Mouse (Mus musculus): ENCODE results near the gene Llcfc1. TPM values are rescaled to one million over a fixed set of nuclear protein-coding genes. Genes with fewer than 3 reads are reported as not detected.

Gene Llcfc1
- polyA plus RNA-seq, 1 experiment from 2014 or later: not detected

DNA sequence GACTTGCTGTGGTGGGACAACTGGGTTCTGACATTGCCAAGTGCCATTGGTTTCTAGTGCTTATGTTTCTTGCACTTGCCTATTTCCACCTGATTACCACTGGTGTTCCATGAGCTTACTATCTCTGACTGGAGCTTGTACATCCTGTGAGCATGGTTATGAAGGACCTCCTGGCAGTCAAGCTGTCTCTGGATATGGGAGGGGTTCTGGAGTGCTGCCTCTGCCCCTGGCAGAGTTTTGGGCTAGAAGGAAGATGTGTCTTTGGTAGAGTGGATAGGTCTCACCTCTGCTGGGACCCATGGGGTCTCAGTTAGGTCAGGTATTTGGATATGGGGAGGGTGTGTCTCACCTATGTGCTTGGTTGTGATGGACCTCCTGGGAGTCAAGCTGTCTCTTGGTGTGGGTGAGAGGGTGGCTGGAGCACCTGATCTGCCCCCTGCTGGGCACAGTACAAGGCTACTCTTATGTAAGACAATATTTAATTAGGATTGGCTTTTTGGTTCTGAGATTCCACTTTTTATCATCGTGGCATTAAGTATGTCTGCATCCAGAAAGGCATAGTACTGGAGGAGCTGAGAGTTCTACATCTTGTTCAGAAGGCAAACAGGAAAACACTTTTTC, 43.9 kb downstream of the Llcfc1 start:
- Histone ChIP-seq H3K4me2 (no peak overlapping the region), H3K36me3 (ENCODE audit: control insufficient read depth, insufficient read depth, low read length) (no peaks in the 10 kb centered on the region), H3K4me1 (ENCODE audit: control insufficient read depth, insufficient read depth, low read length) (no peaks in the 10 kb centered on the region), H3K27me3 (ENCODE audit: control insufficient read depth, insufficient read depth, low read length) (no peaks in the 10 kb centered on the region), H3K4me3 (ENCODE audit: low read depth, low read length) (no peak overlapping the region), H3K27ac (ENCODE audit: low read depth, low read length) (no peak overlapping the region), H3K9ac (ENCODE audit: low read length) (no peak overlapping the region), H3K9me3 (ENCODE audit: control insufficient read depth, low read length) (no peaks in the 10 kb centered on the region)
- WGBS: 82% methylated on average over 1 of the region's 1 CpGs
- DNase-seq (ENCODE audit: low spot score, missing footprints): no peak
- no peak for ATAC-seq (ENCODE audit: low FRiP score)

DNA sequence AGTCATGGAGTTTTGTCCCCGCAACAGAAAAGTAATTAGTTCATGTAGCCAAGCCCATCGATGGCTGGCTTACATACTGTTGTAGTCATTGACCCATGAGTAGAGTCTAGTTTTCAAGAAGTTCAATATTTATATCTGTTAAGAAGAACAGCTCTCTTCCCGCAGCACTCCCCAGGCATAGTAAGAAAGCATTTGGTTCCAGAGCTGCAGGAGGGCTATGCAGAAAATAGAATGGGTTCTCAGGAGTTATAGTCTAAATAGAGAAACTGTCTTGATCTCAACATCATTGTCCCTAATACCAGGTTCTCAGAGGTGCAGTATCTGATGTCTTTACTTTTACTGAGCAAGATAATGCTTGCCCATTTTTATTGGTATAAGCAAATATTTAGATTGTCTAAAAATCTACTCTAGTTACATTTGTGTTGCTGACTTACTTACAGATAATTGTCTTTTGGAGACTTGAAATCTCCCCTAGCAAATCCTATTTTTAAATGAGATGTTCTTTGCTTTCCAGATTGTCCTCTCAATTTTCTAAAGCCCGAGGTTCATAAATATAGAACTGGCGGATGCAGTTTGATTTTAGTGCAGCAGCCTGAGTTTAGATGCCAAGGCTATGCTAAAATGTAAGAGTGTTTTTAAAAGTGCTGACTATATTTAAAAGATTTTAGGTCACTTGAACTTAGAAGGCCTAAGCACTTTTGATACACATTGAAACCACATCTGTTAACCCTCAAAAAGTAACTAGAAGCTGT, 50.7 kb downstream of the Llcfc1 start:
- no peak overlapping the region for H3K27ac ChIP-seq (ENCODE audit: low read depth, low read length)
- no peaks in the 10 kb centered on the region for H3K27me3 ChIP-seq (ENCODE audit: control insufficient read depth, insufficient read depth, low read length)
- no peaks in the 10 kb centered on the region for H3K9me3 ChIP-seq (ENCODE audit: control insufficient read depth, low read length)
- no peak overlapping the region for H3K4me2 ChIP-seq
- ATAC-seq (ENCODE audit: low FRiP score) (no peak), DNase-seq (ENCODE audit: low spot score, missing footprints) (no peak)
- H3K4me1 ChIP-seq (ENCODE audit: control insufficient read depth, insufficient read depth, low read length): no peaks in the 10 kb centered on the region
- H3K4me3 ChIP-seq (ENCODE audit: low read depth, low read length): no peak overlapping the region
- WGBS: 93% methylated on average over 5 of the region's 5 CpGs
- no peaks in the 10 kb centered on the region for H3K36me3 ChIP-seq (ENCODE audit: control insufficient read depth, insufficient read depth, low read length)
- H3K9ac ChIP-seq (ENCODE audit: low read length): no peak overlapping the region

Other genes with a start within 250 kb of the Llcfc1 start
- gene Gm10334, start 238.3 kb upstream of the Llcfc1 start, polyA plus RNA-seq (2014; fragmentation: Nextera tagmentation; extraction: Ambion mirVana): not detected in 2 replicates
- gene Prss1, start 225.5 kb upstream of the Llcfc1 start, polyA plus RNA-seq (2014; fragmentation: Nextera tagmentation; extraction: Ambion mirVana): not detected in 2 replicates
- gene Prss2, start 162.6 kb upstream of the Llcfc1 start, polyA plus RNA-seq (2014; fragmentation: Nextera tagmentation; extraction: Ambion mirVana): not detected in 2 replicates
- gene Ephb6, start 78.9 kb upstream of the Llcfc1 start, polyA plus RNA-seq (2014; fragmentation: Nextera tagmentation; extraction: Ambion mirVana): 9.9 and 10.7 TPM in 2 replicates
- 0.26 and 0.27 TPM in 2 replicates for gene Trpv6, start 48.0 kb upstream of the Llcfc1 start, polyA plus RNA-seq (2014; fragmentation: Nextera tagmentation; extraction: Ambion mirVana)
- not detected in 2 replicates for gene Trpv5, start 3.7 kb upstream of the Llcfc1 start, polyA plus RNA-seq (2014; fragmentation: Nextera tagmentation; extraction: Ambion mirVana)
- 11.0 and 11.7 TPM in 2 replicates for gene Kel, start 19.9 kb downstream of the Llcfc1 start, polyA plus RNA-seq (2014; fragmentation: Nextera tagmentation; extraction: Ambion mirVana)
- gene Olfr459, start 90.7 kb downstream of the Llcfc1 start, polyA plus RNA-seq (2014; fragmentation: Nextera tagmentation; extraction: Ambion mirVana): not detected in 2 replicates
- not detected in 2 replicates for gene Pip, start 163.1 kb downstream of the Llcfc1 start, polyA plus RNA-seq (2014; fragmentation: Nextera tagmentation; extraction: Ambion mirVana)
- not detected in 2 replicates for gene Sval2, start 168.6 kb downstream of the Llcfc1 start, polyA plus RNA-seq (2014; fragmentation: Nextera tagmentation; extraction: Ambion mirVana)